In the genomic region with DNA sequence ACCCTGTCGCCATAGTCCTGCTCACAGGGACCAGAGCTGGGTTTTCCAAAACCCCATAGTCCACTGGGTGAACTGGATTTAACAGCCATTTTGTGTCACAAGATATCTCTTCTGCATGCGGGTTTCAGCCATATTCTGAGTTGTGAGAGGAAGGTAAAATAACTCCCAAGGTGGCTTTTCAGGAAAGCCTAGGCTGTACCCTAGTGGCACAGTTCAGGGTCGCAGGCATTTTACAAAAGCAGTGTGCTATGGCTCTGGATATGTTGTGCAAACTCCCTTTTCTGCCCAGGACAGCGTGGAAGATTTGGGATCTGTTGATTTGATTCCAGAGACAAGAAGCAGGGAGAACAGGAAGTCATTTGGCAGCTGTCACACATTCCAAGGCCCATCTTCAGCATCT, we compare ENCODE assay signal across 20 mouse cellular contexts.
DNase-seq lines count a peak whose midpoint lies in the region; ATAC-seq and TF ChIP-seq lines count a peak whose summit lies in the region.
"Had no signal": no experiment of that assay in that cellular context is flagged by ENCODE, and none has a peak within 500 bp of the region (broad histone marks: within the 10 kb centered on the region; RNA-seq: fewer than 3 reads in every experiment).

No protein-coding gene starts in this region.

- peak; percentile 22 for DNase-seq in forebrain, postnatal 0 days
- no peak for DNase-seq in forebrain, embryonic 10.5 days (ENCODE audit: extremely low spot score, low spot score)
- peak; percentile 26 for DNase-seq in kidney, postnatal 0 days (ENCODE audit: low spot score)
- DNase-seq in midbrain, postnatal 0 days (ENCODE audit: low spot score) = peak; percentile 19
- DNase-seq in midbrain, embryonic 10.5 days (ENCODE audit: low spot score) = no peak
- no peak for DNase-seq in stomach, postnatal 0 days (ENCODE audit: low spot score)
- no peak for DNase-seq in left cerebral cortex, adult 11 months (ENCODE audit: low spot score)
- DNase-seq: adrenal gland, postnatal 25 days; cerebellum, adult 18-20 months; cerebellum, postnatal 25 days; gastrocnemius, adult 2 months; kidney, adult 9 months; thymus, postnatal 14 days had no signal

- no peaks in the 10 kb centered on the region for H3K27me3 ChIP-seq in forebrain, postnatal 0 days (ENCODE audit: insufficient read depth, low read length)
- H3K27me3 ChIP-seq in forebrain, embryonic 10.5 days (ENCODE audit: poor library complexity, severe bottlenecking) = no peaks in the 10 kb centered on the region
- no peaks in the 10 kb centered on the region for H3K27me3 ChIP-seq in kidney, postnatal 0 days (ENCODE audit: insufficient read depth, low read length)
- no peaks in the 10 kb centered on the region for H3K27me3 ChIP-seq in kidney, embryonic 14.5 days (ENCODE audit: control insufficient read depth, insufficient read depth, low read length)
- no peaks in the 10 kb centered on the region for H3K27me3 ChIP-seq in midbrain, postnatal 0 days (ENCODE audit: insufficient read depth, low read length)
- no peaks in the 10 kb centered on the region for H3K27me3 ChIP-seq in midbrain, embryonic 10.5 days (ENCODE audit: low read depth, poor library complexity, severe bottlenecking)
- H3K27me3 ChIP-seq in stomach, postnatal 0 days (ENCODE audit: control insufficient read depth, insufficient read depth, low read length) = no peaks in the 10 kb centered on the region
- H3K27me3 ChIP-seq: heart, embryonic 13.5 days; lung, embryonic 15.5 days; midbrain, embryonic 15.5 days had no signal

- WGBS in forebrain, postnatal 0 days = 74% methylated on average over 4 of the region's 4 CpGs
- 77% methylated on average over 4 of the region's 4 CpGs for WGBS in forebrain, embryonic 10.5 days
- WGBS in kidney, postnatal 0 days = 72% methylated on average over 4 of the region's 4 CpGs
- WGBS in kidney, embryonic 14.5 days = 66% methylated on average over 4 of the region's 4 CpGs
- WGBS in midbrain, postnatal 0 days = 71% methylated on average over 4 of the region's 4 CpGs
- 80% methylated on average over 4 of the region's 4 CpGs for WGBS in midbrain, embryonic 10.5 days
- WGBS in stomach, postnatal 0 days = 68% methylated on average over 4 of the region's 4 CpGs

- no peak overlapping the region for H3K9ac ChIP-seq in forebrain, postnatal 0 days
- H3K9ac ChIP-seq in kidney, postnatal 0 days (ENCODE audit: low read depth, low read length) = no peak overlapping the region
- no peak overlapping the region for H3K9ac ChIP-seq in kidney, embryonic 14.5 days (ENCODE audit: low read depth, low read length)
- H3K9ac ChIP-seq in midbrain, postnatal 0 days (replicated peaks; ENCODE audit: low read length, poor library complexity, severe bottlenecking) = no peak overlapping the region
- H3K9ac ChIP-seq in stomach, postnatal 0 days (ENCODE audit: low read length) = no peak overlapping the region
- H3K9ac ChIP-seq: heart, embryonic 13.5 days; lung, embryonic 15.5 days; midbrain, embryonic 15.5 days had no signal

- H3K4me1 ChIP-seq in forebrain, postnatal 0 days (ENCODE audit: insufficient read depth) = no peaks in the 10 kb centered on the region
- 0 out of 2 replicates have a peak, but pooled peaks cover 4% of the 10 kb centered on the region for H3K4me1 ChIP-seq in forebrain, embryonic 10.5 days
- no peaks in the 10 kb centered on the region for H3K4me1 ChIP-seq in kidney, postnatal 0 days (replicated peaks; ENCODE audit: insufficient read depth, low read length)
- no peaks in the 10 kb centered on the region for H3K4me1 ChIP-seq in kidney, embryonic 14.5 days (ENCODE audit: control insufficient read depth, insufficient read depth, low read length)
- H3K4me1 ChIP-seq in midbrain, postnatal 0 days (ENCODE audit: insufficient read depth, low read length) = no peaks in the 10 kb centered on the region
- H3K4me1 ChIP-seq in midbrain, embryonic 10.5 days = no peaks in the 10 kb centered on the region
- no peaks in the 10 kb centered on the region for H3K4me1 ChIP-seq in stomach, postnatal 0 days (replicated peaks; ENCODE audit: control insufficient read depth, insufficient read depth)
- H3K4me1 ChIP-seq: lung, embryonic 15.5 days; midbrain, embryonic 15.5 days had no signal

- ATAC-seq in forebrain, postnatal 0 days = no peak
- no peak for ATAC-seq in kidney, postnatal 0 days (replicated peaks; ENCODE audit: low FRiP score, low read depth)
- no peak for ATAC-seq in kidney, embryonic 14.5 days (ENCODE audit: low FRiP score, low TSS enrichment)
- no peak for ATAC-seq in midbrain, postnatal 0 days (ENCODE audit: low FRiP score)
- ATAC-seq in stomach, postnatal 0 days (ENCODE audit: low FRiP score, low TSS enrichment) = no peak
- ATAC-seq: forebrain, embryonic 16.5 days; inflammation-experienced regulatory T-cells, adult 6 months; midbrain, embryonic 15.5 days had no signal

- no peak overlapping the region for H3K27ac ChIP-seq in forebrain, postnatal 0 days (ENCODE audit: low read depth, low read length)
- H3K27ac ChIP-seq in forebrain, embryonic 10.5 days = no peak overlapping the region
- no peak overlapping the region for H3K27ac ChIP-seq in kidney, postnatal 0 days
- no peak overlapping the region for H3K27ac ChIP-seq in kidney, embryonic 14.5 days (ENCODE audit: low read depth, low read length)
- H3K27ac ChIP-seq in midbrain, postnatal 0 days (ENCODE audit: low read depth, low read length) = no peak overlapping the region
- H3K27ac ChIP-seq in midbrain, embryonic 10.5 days (replicated peaks) = no peak overlapping the region
- H3K27ac ChIP-seq in stomach, postnatal 0 days (replicated peaks) = no peak overlapping the region
- H3K27ac ChIP-seq: gastrocnemius, adult 2 months; heart, embryonic 13.5 days; lung, embryonic 15.5 days; midbrain, embryonic 15.5 days had no signal

- peak; percentile 62 for TF ChIP-seq CTCF in forebrain, postnatal 0 days (IDR thresholded peaks at IDR 0.05; ENCODE audit: low read depth)
- TF ChIP-seq CTCF in kidney, postnatal 0 days (IDR thresholded peaks at IDR 0.05; ENCODE audit: low read depth) = peak; percentile 63
- peak; percentile 68 for TF ChIP-seq CTCF in midbrain, postnatal 0 days (IDR thresholded peaks at IDR 0.05)
- peak; percentile 53 for TF ChIP-seq CTCF in stomach, postnatal 0 days (IDR thresholded peaks at IDR 0.05; ENCODE audit: low read depth)

- no peak overlapping the region for H3K4me3 ChIP-seq in forebrain, postnatal 0 days (ENCODE audit: low read depth, low read length)
- H3K4me3 ChIP-seq in forebrain, embryonic 10.5 days = no peak overlapping the region
- no peak overlapping the region for H3K4me3 ChIP-seq in kidney, postnatal 0 days (replicated peaks; ENCODE audit: low read depth, low read length)
- no peak overlapping the region for H3K4me3 ChIP-seq in kidney, embryonic 14.5 days (ENCODE audit: low read length)
- H3K4me3 ChIP-seq in midbrain, postnatal 0 days (ENCODE audit: low read depth, low read length) = no peak overlapping the region
- H3K4me3 ChIP-seq in midbrain, embryonic 10.5 days = no peak overlapping the region
- no peak overlapping the region for H3K4me3 ChIP-seq in stomach, postnatal 0 days (ENCODE audit: low read depth, low read length)
- H3K4me3 ChIP-seq: gastrocnemius, adult 2 months; heart, embryonic 13.5 days; lung, embryonic 15.5 days; midbrain, embryonic 15.5 days had no signal

- H3K36me3 ChIP-seq in forebrain, postnatal 0 days (ENCODE audit: insufficient read depth) = no peaks in the 10 kb centered on the region
- H3K36me3 ChIP-seq in forebrain, embryonic 10.5 days (replicated peaks) = no peaks in the 10 kb centered on the region
- H3K36me3 ChIP-seq in kidney, postnatal 0 days (ENCODE audit: insufficient read depth, low read length) = no peaks in the 10 kb centered on the region
- no peaks in the 10 kb centered on the region for H3K36me3 ChIP-seq in kidney, embryonic 14.5 days (ENCODE audit: control insufficient read depth, insufficient read depth, low read length)
- no peaks in the 10 kb centered on the region for H3K36me3 ChIP-seq in midbrain, postnatal 0 days (ENCODE audit: insufficient read depth, low read length)
- H3K36me3 ChIP-seq in midbrain, embryonic 10.5 days = no peaks in the 10 kb centered on the region
- no peaks in the 10 kb centered on the region for H3K36me3 ChIP-seq in stomach, postnatal 0 days (ENCODE audit: control insufficient read depth, insufficient read depth, low read length)
- H3K36me3 ChIP-seq: heart, embryonic 13.5 days; lung, embryonic 15.5 days; midbrain, embryonic 15.5 days had no signal

- H3K4me2 ChIP-seq in forebrain, postnatal 0 days (ENCODE audit: low read depth) = no peak overlapping the region
- H3K4me2 ChIP-seq in kidney, postnatal 0 days (ENCODE audit: low read length) = no peak overlapping the region
- H3K4me2 ChIP-seq in kidney, embryonic 14.5 days (replicated peaks; ENCODE audit: low read depth, low read length) = no peak overlapping the region
- no peak overlapping the region for H3K4me2 ChIP-seq in midbrain, postnatal 0 days (ENCODE audit: low read depth, low read length, poor library complexity, severe bottlenecking)
- no peak overlapping the region for H3K4me2 ChIP-seq in stomach, postnatal 0 days (replicated peaks; ENCODE audit: low read depth)
- H3K4me2 ChIP-seq: heart, embryonic 13.5 days; liver, embryonic 11.5 days; lung, embryonic 15.5 days; midbrain, embryonic 15.5 days had no signal

- H3K9me3 ChIP-seq in forebrain, postnatal 0 days (ENCODE audit: low read length) = no peaks in the 10 kb centered on the region
- no peaks in the 10 kb centered on the region for H3K9me3 ChIP-seq in forebrain, embryonic 10.5 days
- H3K9me3 ChIP-seq in kidney, postnatal 0 days (replicated peaks; ENCODE audit: low read length) = no peaks in the 10 kb centered on the region
- no peaks in the 10 kb centered on the region for H3K9me3 ChIP-seq in kidney, embryonic 14.5 days (ENCODE audit: control insufficient read depth, low read length)
- no peaks in the 10 kb centered on the region for H3K9me3 ChIP-seq in midbrain, postnatal 0 days (ENCODE audit: low read length)
- no peaks in the 10 kb centered on the region for H3K9me3 ChIP-seq in midbrain, embryonic 10.5 days (replicated peaks)
- no peaks in the 10 kb centered on the region for H3K9me3 ChIP-seq in stomach, postnatal 0 days (ENCODE audit: control insufficient read depth, low read length)
- H3K9me3 ChIP-seq: heart, embryonic 13.5 days; lung, embryonic 15.5 days; midbrain, embryonic 15.5 days had no signal

- TF ChIP-seq EP300 in stomach, postnatal 0 days (optimal IDR thresholded peaks at IDR 0.05) = no peak

Comparison
In these comparisons a context has a peak if more than half of its experiments do, and no peak if none do; other contexts are left out.
1. DNase-seq: peak in forebrain, postnatal 0 days (single experiment), kidney, postnatal 0 days (single experiment) and midbrain, postnatal 0 days (single experiment); none in forebrain, embryonic 10.5 days (single experiment), midbrain, embryonic 10.5 days (single experiment), stomach, postnatal 0 days (single experiment) and left cerebral cortex, adult 11 months (single experiment).
2. Peak in every context shown above with its lines, with median percentiles within 50 percentile points of each other: CTCF ChIP-seq.